Mouse (Mus musculus) left cerebral cortex, postnatal 36 days (tissue): ENCODE results near the gene H2al2a. TPM values are rescaled to one million over a fixed set of nuclear protein-coding genes. Genes with fewer than 3 reads are reported as not detected.

Source experiments
- DNase-seq, 2 experiments: peaks; one replicate each; pipeline ENCODE4 v3.0.0; 2021 to 2022; ENCODE audit warnings: low spot score in 2 of 2, mixed read lengths in 1 of 2
- intact Hi-C: fragments of 180-260 bp; cut with DNase I; formaldehyde crosslinking; loops from one replicate; pipeline ENCODE4 v1.15.1; 2025
- total RNA-seq, 2 experiments: library from RNA; stranded (reverse); gene quantifications; 2 replicates each; pipeline ENCODE4 v1.2.3; 2021

The H2al2a gene
- not detected for total RNA-seq

DNA sequence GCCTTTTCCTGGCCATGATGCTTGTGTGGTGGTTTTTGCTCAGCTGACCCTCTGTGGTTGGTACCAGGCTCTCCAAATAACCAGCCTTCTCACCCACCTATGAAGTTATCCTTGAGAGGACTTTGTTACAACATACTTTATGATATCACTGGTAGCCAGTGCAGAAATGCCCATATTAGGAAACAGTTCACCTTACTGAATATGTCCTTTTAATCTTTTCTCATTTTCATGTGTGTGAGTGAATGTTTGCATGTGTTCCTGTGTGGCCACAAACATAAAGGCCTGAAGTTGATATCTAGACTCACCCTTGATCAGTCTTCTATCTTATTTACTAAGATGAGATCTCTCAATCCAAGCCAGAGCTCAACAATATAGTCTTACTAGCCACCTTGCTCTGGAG lies at the start of gene H2al2a:
Gene H2al2a, minus strand, starts transcription at position 101 of the 400 bp plus-strand sequence.
- no peak for DNase-seq
- intact Hi-C loops, result no loop called here

DNA sequence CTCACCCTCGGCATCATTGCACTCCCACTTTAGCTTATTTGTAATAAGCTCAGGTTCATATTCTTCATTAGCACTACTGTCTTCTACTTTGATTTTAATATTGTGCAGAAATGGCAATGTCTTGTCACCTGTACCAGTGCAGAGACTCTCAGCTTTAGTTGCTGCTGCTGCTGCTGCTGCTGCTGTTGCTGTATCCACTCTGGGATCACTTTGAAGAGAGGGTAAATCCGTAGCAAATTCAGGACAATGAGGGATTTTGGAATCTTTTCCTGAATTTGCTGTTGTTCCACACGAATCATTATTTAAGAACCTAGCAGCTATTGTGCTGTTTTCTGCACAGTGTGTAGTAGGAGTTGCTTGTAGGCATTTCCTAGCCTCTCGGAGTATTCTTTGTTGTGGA lies 49.4 kb upstream of the H2al2a start:
- no peak for DNase-seq
- intact Hi-C loops, result loop anchor here (2.0 kb wide), 1 partner anchor 15 kb away; no protein-coding TSS in a partner anchor

GRCm38 (mm10) chr2:18045781-18046181 lies 49.0 kb upstream of the H2al2a start:
- DNase-seq, result no peak
- intact Hi-C loops, result loop anchor here (2.0 kb wide), 1 partner anchor 15 kb away; no protein-coding TSS in a partner anchor

DNA sequence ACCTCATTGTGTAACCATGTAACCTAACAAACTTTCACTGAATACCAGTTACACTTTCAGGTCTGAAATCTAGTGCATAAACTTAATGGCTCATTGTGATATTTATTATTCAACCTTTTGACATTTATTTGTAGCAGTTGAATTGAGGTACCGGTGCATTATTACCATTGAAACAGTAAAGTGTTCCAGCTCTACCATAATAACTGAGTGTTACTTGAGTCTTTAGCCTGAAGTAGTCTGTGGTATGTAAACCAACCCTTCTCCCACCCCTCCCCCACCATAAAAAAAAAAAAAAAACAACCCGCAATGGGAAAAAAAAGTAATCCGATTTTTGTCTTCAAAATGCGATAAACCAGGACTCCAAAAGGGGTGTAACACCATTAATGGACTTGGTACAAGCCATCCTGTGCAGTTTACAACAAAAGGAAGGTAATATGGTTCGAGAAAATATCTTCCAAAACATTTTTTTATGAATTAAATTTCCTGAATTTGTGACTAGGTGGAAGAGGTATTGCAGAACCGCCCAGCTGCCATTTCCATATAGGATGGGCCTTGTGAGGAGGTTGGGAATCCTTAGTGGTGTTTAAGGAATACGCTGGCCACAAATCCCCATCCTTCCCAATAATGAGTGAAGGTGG lies 48.5 kb upstream of the H2al2a start:
- intact Hi-C loops, result no loop called here
- no peak for DNase-seq

GRCm38 (mm10) chr2:18041199-18041885 lies 44.6 kb upstream of the H2al2a start:
- intact Hi-C loops, result no loop called here
- no peak for DNase-seq

GRCm38 (mm10) chr2:18040347-18041160 lies 43.8 kb upstream of the H2al2a start:
- no peak for DNase-seq
- intact Hi-C loops, result no loop called here

GRCm38 (mm10) chr2:18039566-18040290 lies 43.0 kb upstream of the H2al2a start:
- intact Hi-C loops, result no loop called here
- DNase-seq, result no peak

GRCm38 (mm10) chr2:18038895-18039371 lies 42.2 kb upstream of the H2al2a start:
- intact Hi-C loops, result no loop called here

DNA sequence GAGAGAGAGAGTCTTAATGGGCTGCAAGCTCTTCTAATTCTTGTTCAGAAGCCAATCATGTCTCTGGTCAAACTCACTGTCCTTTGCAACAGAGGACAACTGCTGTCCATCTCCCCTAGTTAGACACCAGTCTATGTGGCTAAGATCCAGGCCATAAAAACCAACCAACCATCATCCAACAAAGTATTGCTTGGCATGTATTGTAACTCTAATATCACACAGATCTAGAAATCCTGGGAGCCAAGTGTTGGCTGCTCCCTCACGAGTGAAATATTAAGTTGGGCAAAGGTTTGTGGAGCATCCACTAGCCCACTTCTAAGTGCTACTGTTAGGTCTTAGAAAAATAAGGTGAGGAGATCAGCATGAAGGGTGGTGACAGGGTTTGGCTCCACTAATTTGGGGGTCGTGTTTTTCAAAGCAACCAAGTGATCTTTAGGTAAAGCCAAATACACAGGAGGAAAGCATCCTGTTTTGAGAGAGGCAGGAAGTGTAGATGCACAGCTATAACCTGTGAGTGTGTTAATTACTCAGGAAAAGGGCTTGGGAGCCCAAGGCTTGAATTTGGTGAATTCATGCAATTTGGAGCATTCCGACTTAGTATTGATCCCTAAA lies 41.5 kb upstream of the H2al2a start:
- intact Hi-C loops, result no loop called here
- no peak for DNase-seq

More at GRCm38 (mm10) chr2:18038895-18039371, 42.2 kb upstream of the H2al2a start:
- no peak for DNase-seq

DNA sequence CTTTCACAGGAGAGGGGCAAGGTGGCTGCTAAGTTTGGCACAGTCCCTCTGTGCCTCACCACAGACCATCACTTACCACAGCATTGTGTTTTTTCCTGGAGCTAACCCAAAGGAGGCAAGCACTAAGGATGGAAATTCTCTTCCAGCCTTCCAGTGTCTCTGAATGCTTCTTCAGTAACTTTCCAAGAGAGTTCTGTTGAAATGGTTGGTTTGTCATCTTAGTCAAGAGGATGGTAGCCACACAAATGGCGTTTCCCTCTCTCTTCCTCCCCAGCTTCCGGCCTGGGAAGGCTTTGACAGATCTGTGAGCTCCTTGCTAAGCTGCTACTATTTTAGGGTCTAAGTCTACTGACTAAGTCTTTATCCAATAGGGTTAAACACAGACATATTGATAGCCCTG lies 40.7 kb upstream of the H2al2a start, which contains the start of gene A930004D18Rik:
Gene A930004D18Rik, minus strand, starts transcription at position 247 of the 400 bp plus-strand sequence.
- intact Hi-C loops, result no loop called here
- DNase-seq, result no peak

DNA sequence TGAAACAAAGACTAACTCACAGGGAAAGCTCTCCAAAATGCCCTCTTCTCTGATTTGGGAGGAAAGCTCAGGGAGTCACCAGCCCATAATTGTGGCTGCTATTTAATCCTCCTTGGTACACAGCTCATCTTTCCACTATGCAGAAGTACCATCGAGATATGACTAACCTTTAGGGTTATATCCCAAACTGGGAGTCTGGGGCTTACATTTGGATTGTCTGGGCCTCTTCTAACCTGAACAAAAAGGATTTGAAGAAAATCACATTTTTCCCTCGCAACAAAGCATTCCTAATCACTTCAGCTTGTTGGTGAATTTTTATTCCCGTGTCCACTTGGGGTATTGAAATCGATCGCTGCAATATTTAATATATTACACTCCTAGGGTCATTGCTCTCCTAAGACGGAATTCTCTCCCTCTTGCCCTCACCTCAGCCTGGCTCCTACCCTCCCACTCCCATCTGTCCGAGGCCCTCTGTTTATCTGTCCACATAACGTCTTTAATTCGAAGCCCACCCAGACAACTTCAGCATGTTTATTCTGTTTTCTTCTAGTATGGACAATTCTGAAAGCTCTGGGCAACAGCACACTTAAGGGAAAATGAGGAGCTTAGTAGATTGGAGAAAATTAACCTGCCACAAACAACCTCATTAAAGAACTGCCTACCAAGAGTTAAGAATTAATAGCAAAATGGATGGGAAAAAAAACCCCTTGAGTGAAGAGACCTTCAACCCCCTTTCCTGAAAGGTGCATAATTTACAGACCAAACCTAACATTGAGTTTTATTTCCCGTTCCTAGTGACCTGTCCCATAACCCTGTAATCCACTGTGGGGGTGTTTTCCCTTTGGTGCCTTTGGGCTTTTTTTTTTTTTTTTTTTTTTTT lies 37.9 kb upstream of the H2al2a start:
- intact Hi-C loops, result no loop called here
- DNase-seq, result no peak

DNA sequence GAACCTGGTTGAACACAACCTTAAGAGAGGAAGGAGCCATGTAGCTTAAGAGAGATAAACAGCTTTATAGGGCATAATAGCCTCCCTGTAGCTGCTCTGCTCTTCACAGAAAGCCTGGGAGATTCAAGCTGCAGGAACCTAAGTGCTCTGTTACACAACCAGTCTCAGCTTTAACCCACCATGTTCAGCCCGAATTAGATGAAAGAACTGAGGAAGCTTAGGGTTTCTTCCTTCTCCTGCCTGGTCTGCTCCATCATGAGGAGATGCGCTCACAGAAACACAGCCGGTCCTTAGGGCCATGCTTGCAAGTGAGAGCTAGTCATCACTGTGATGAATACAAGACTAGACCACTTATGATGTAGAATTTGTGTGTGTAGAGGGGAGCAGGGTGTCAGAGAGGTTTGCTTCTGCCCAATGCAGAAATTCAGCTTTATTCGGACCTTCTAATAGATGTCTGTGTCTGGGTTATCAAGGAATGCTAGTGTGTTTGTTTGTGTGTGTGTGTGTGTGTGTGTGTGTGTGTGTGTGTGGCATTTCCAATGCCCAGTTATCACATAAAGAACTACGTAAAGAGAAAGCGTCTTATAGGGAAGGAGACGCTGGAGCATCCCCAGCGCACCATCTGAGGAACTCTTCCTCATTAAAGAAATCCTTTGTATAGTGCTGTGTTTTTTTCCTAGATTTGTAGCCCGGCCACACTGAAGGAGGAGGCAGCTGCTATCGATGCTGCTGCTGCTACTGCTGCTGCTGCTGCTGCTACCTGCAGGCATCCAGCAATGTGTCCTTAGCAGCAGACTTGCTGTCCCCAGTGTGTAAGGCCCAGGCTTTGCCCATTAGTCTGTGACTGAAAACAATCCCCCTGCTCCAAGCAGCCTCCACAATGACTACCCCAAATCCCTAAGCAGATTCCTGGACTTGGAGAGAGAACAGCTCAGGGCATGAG lies 36.7 kb upstream of the H2al2a start:
- intact Hi-C loops, result no loop called here
- DNase-seq, result no peak

GRCm38 (mm10) chr2:18032538-18032895 lies 35.8 kb upstream of the H2al2a start:
- no peak for DNase-seq
- intact Hi-C loops, result no loop called here

DNA sequence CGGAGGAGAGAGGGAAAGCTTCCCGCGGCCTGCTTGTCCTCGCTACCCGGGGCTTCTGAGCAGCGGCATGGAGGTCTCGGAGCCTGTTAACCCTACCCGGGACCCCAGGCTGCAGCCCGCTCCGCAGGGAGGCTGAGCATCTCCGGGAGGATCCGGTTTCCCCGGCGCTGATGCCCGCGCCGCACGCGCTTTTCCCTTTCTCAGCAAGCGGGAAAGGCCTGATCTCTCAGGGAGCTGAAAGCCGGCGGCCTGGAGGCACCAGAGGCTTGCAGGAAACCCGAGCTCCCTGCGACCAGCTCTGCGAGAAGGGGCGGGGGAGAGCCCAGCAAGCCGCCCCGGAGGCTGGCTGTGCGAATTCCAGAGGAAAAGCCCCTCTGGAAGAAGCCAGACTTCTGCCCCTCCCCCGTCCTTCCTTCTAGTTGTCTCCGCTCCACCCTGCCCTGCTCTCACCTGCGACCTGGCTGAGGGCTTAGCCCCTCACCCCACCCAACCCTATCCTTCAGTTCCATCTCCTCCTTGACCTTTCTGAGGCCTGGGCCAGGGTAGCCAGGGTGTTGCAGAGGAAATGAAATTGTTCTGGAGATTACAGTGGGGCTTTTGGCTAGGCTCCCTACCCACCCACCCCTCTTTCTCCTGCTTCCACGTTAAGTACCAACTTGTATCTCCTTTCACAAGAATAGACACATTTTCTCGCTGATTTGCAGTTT lies 35.2 kb upstream of the H2al2a start:
- intact Hi-C loops, result loop anchor here (2.0 kb wide), 1 partner anchor 15 kb away; no protein-coding TSS in a partner anchor
- peak; percentile 57 to 60 for DNase-seq

DNA sequence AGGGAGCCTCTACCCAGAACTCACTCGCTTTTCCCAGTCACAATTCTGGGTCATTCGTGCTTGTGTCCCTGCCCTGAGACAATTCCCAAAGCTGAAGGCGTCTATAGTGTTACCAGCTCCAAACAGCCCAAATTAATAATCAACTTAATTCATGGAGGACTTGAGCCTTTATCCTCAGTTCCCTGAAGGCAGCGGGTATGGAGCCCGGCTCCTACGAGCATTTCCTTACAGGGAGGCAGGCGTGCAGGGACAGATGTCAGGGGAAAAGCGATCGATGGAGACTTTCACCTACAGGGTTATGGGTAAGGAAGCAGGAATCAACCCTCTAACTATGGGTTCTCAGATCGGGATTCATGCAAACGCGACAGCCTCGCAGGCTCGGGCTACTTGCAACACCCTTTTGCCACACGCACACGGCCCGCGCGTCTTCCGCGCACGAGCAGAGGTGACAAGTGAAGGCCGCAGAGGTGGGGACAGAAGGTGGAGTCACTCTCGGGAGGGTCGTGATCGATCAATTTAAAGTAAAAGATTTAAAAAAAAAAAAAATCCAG lies 34.6 kb upstream of the H2al2a start:
- intact Hi-C loops, result loop anchor here (2.0 kb wide), 1 partner anchor 15 kb away; no protein-coding TSS in a partner anchor
- DNase-seq, result peak; percentile 45 to 57

- DNase-seq, result no peak
- intact Hi-C loops, result loop anchor here (2.0 kb wide), 1 partner anchor 16 kb away; no protein-coding TSS in a partner anchor
These were observed 33.8 kb upstream of the H2al2a start for GRCm38 (mm10) chr2:18030581-18030980.
